Mouse (Mus musculus) G1E (cell line): ENCODE results near the gene S100a2.

Experiments
- CTCF ChIP-seq: IDR thresholded peaks from 2 replicates; pipeline ENCODE4 v1.5.1; 2012; ENCODE audit warnings: low read depth, low read length, inconsistent platforms, mixed read lengths
- GATA1 ChIP-seq: IDR thresholded peaks from 2 replicates; pipeline ENCODE4 v1.6.1; 2012; ENCODE audit warnings: borderline replicate concordance, low read length, inconsistent platforms, mixed read lengths
- GATA2 ChIP-seq: IDR thresholded peaks from 2 replicates; pipeline ENCODE4 v1.6.1; 2012; ENCODE audit warnings: low read depth, low read length, inconsistent platforms, borderline replicate concordance
- POLR2AphosphoS5 ChIP-seq: IDR thresholded peaks from 2 replicates; pipeline ENCODE4 v1.6.1; 2012; ENCODE audit warnings: low read depth, low read length, inconsistent platforms; ENCODE audit not compliant: insufficient replicate concordance
- TAL1 ChIP-seq: conservative IDR thresholded peaks from 2 replicates; pipeline ENCODE4 v1.6.1; 2012; ENCODE audit warnings: low read depth, low read length, inconsistent platforms, mixed read lengths

GRCm38 (mm10) chr3:90594466-90594865, 4.4 kb downstream of the S100a2 start:
- TF ChIP-seq CTCF (no peak), TAL1 (no peak), GATA1 (no peak), GATA2 (no peak), POLR2AphosphoS5 (no peak)
